Mouse (Mus musculus): ENCODE measurements at regions not wholly inside any gene's neighbourhood (a gene's known extent, or its start where the extent isn't known, plus 50 kb on each side); places are given as distances from the start of the nearest gene placed in this dataset.

DNA sequence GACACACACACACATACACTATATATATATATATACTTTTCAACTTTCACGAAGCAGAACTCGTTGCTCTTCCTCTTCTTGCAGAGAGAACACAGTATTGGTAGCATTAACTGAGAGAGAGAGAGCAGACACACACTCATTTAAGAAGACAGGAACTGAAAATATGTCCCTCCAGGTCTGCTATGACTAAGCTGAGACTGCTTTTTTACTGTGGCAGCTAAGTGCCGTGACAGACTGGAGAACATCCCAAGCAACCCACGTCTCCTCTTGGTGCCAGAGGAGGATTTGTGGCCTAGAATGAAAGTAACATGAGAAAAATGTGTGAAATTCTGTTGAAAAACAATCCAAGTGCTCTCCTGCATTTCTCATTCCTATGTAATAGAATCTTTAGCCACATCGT, 159.9 kb upstream of the Tmco5 start:
- no peaks in the 10 kb centered on the region for H3K27me3 ChIP-seq
- H3K36me3 ChIP-seq, result no peaks in the 10 kb centered on the region
- no peaks in the 10 kb centered on the region for H3K4me1 ChIP-seq (replicated peaks)
- H3K9ac ChIP-seq, result no peak overlapping the region
- 86% methylated on average over 5 of the region's 5 CpGs for WGBS
- no peak overlapping the region for H3K4me2 ChIP-seq
- H3K27ac ChIP-seq (replicated peaks), result no peak overlapping the region
- ATAC-seq (ENCODE audit: low read depth), result no peak
- H3K4me3 ChIP-seq, result no peak overlapping the region
- H3K9me3 ChIP-seq, result no peaks in the 10 kb centered on the region

DNA sequence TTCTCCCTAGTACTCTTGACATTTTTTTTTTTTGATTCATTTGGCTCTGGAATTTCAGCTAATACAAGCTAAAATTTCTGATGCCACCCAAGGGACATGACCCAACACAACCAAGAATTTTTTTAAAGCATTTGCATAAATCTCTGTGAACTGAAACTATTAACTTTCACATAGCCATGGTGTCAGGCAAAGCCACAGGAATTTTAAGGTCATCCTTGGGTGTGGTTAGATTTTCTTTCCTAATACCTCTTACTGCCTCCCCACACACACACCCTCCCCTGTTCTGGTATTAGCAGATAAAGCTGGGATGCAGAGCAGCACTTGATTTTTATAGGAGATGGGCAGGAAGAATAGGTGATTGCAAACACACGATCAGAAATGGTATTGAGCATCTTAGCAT, 150.9 kb upstream of the Tmco5 start:
- ATAC-seq (ENCODE audit: low read depth), result no peak
- Histone ChIP-seq H3K4me1 (replicated peaks) (no peaks in the 10 kb centered on the region), H3K4me2 (no peak overlapping the region), H3K4me3 (no peak overlapping the region), H3K27ac (replicated peaks) (no peak overlapping the region), H3K36me3 (no peaks in the 10 kb centered on the region), H3K9ac (no peak overlapping the region), H3K9me3 (no peaks in the 10 kb centered on the region), H3K27me3 (no peaks in the 10 kb centered on the region)
- 67% methylated on average over 1 of the region's 1 CpGs for WGBS

DNA sequence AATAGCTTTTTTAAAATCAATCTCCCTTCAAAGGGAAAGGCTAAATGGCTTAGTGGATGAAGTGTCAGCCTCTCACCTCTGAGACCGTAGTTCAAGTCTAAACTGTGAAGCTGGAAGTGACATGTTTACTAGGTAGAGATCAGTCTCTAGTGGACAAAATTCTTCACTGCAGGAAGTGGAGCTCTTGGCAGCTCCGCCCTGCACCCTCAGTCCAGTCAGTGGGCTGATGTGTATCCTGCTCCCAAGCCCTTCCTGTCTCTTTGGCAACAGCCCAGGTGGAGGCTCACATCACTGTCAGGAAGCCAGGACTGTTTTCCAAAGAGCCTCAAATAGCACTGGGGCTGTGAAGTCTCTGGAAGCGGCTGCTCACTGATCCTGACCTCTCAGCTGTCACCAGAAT, 142.8 kb upstream of the Tmco5 start:
- Histone ChIP-seq H3K27ac (replicated peaks) (no peak overlapping the region), H3K4me3 (no peak overlapping the region), H3K4me1 (replicated peaks) (no peaks in the 10 kb centered on the region), H3K4me2 (no peak overlapping the region), H3K9me3 (no peaks in the 10 kb centered on the region), H3K9ac (no peak overlapping the region), H3K27me3 (no peaks in the 10 kb centered on the region), H3K36me3 (no peaks in the 10 kb centered on the region)
- no peak for ATAC-seq (ENCODE audit: low read depth)
- WGBS, result 46% methylated on average over 3 of the region's 3 CpGs

DNA sequence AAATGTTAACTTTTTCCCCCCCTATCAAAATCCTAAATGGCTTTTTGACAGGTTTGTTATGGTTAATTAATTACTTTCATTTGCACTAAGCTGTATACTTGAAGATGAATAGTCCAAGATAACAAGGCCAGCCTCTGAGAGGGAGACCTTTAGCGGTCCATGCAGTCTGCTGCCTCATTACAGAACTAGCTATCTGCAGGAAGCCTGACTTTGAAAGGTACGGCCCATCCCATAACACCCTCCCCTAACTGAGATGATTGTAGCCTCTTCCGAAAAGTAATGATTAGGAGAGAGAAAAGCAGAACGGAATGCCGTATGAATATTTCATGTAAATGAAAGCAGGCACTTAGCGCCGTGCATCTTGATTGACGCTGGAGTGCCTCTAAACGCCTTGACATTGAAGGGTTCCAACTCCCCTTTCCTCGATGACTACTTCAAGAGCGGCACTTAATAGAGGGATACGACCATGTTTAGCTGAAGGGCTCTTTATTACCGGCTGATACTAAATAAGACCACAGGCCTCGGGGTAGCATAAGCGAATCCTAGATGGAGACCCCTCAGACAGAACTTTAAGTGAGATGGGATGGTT, 109.9 kb upstream of the Tmco5 start:
- no peak for ATAC-seq (ENCODE audit: low read depth)

DNA sequence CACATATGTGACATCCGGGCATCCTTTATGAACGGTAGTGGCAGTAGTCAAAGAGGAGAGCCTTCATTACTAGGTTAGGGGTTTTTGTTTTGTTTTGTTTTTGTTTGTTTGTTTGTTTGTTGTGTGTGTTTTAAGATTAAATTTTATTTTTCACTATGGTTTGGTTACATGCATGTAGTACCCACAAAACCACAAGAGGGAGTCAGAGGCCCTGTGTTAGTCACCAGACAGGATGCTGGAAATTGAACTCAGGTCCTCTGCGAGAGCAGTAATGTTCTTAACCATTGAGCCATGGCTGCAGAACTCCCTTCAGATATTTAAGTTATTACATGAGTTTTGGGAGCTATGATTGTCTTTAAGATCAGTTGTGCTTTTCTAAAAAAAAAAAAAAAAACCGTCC, 109.3 kb upstream of the Tmco5 start:
- no peak overlapping the region for H3K9ac ChIP-seq
- H3K4me3 ChIP-seq, result no peak overlapping the region
- H3K36me3 ChIP-seq, result no peaks in the 10 kb centered on the region
- H3K4me1 ChIP-seq (replicated peaks), result no peaks in the 10 kb centered on the region
- no peak overlapping the region for H3K4me2 ChIP-seq
- no peaks in the 10 kb centered on the region for H3K9me3 ChIP-seq
- no peaks in the 10 kb centered on the region for H3K27me3 ChIP-seq
- no peak overlapping the region for H3K27ac ChIP-seq (replicated peaks)
- WGBS, result 87% methylated on average over 4 of the region's 4 CpGs
- no peak for ATAC-seq (ENCODE audit: low read depth)

More for the DNA sequence above, 109.9 kb upstream of the Tmco5 start:
- Histone ChIP-seq H3K4me2 (no peak overlapping the region), H3K27me3 (no peaks in the 10 kb centered on the region), H3K9ac (no peak overlapping the region), H3K36me3 (no peaks in the 10 kb centered on the region), H3K4me3 (no peak overlapping the region), H3K9me3 (no peaks in the 10 kb centered on the region), H3K4me1 (replicated peaks) (no peaks in the 10 kb centered on the region), H3K27ac (replicated peaks) (no peak overlapping the region)
- WGBS, result 64% methylated on average over 15 of the region's 15 CpGs

DNA sequence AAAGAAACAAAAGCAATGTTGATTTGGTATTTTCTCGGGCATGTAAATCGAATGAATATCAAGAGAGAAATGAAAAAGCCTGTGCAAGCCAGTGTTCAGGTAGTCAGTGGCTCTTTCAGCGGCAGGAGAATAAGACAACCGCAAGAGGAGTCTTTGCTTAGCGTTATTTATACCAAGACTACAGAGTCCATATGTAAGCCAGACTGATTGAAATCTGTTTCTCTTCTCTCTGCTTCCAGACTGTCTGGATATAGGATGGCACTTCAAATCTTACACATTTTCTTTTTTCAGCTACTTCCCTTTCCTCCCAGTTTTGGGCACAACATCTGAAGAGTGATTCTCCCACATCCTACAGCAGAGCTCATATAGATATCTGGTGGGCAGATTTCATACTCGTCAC, 105.9 kb upstream of the Tmco5 start:
- 89% methylated on average over 6 of the region's 6 CpGs for WGBS
- H3K9ac ChIP-seq, result no peak overlapping the region

DNA sequence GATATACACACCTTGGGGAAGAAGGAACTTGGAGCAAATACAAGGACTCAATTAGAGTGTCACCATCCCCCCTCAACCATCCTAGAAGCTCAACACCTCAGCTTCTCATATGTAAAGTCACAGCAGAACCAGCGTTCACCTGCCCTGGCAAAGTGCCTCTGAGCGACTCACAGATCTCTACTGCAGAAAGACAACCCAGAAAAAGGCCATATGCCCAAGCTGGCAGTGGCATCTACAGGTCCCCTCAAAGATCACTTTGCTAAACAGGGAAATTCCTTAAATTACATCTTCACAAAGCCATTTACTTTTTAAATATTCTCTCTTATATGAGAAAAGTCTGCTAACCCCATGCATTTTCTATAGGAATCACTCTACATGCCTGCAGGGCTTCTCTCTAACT, 78.3 kb upstream of the Tmco5 start:
- H3K4me1 ChIP-seq (replicated peaks), result no peaks in the 10 kb centered on the region
- no peak for ATAC-seq (ENCODE audit: low read depth)
- no peak overlapping the region for H3K9ac ChIP-seq
- H3K9me3 ChIP-seq, result no peaks in the 10 kb centered on the region
- no peak overlapping the region for H3K27ac ChIP-seq (replicated peaks)
- H3K4me3 ChIP-seq, result no peak overlapping the region
- WGBS, result 79% methylated on average over 2 of the region's 2 CpGs
- no peaks in the 10 kb centered on the region for H3K27me3 ChIP-seq
- H3K4me2 ChIP-seq, result no peak overlapping the region
- no peaks in the 10 kb centered on the region for H3K36me3 ChIP-seq

More for the DNA sequence above, 105.9 kb upstream of the Tmco5 start:
- Histone ChIP-seq H3K4me2 (no peak overlapping the region), H3K4me1 (replicated peaks) (no peaks in the 10 kb centered on the region), H3K27me3 (no peaks in the 10 kb centered on the region), H3K36me3 (no peaks in the 10 kb centered on the region), H3K4me3 (no peak overlapping the region), H3K9me3 (no peaks in the 10 kb centered on the region), H3K27ac (replicated peaks) (no peak overlapping the region)
- ATAC-seq (ENCODE audit: low read depth), result no peak

DNA sequence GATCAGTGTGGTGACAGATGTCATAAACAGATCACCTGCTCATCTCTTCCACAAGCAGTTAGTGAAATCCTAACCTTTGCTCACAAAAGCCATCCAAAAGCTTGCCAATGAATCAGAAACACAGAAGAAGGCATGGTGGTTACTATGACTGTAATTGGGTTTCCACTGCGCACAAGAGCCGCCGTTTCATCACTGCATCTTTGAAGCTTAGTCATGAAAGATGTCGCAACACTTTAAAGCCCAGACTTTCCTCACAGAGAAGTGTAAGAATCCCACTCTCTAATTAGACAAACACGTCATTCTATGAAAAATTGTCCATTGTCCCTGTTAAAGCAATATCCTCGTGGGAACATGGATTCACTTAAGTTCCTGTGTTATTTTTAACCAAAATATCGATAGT, 76.9 kb upstream of the Tmco5 start:
- Histone ChIP-seq H3K4me1 (replicated peaks) (no peaks in the 10 kb centered on the region), H3K4me3 (no peak overlapping the region), H3K36me3 (no peaks in the 10 kb centered on the region), H3K9ac (no peak overlapping the region), H3K27ac (replicated peaks) (no peak overlapping the region), H3K27me3 (no peaks in the 10 kb centered on the region), H3K4me2 (no peak overlapping the region), H3K9me3 (no peaks in the 10 kb centered on the region)
- no peak for ATAC-seq (ENCODE audit: low read depth)
- 91% methylated on average over 7 of the region's 7 CpGs for WGBS

DNA sequence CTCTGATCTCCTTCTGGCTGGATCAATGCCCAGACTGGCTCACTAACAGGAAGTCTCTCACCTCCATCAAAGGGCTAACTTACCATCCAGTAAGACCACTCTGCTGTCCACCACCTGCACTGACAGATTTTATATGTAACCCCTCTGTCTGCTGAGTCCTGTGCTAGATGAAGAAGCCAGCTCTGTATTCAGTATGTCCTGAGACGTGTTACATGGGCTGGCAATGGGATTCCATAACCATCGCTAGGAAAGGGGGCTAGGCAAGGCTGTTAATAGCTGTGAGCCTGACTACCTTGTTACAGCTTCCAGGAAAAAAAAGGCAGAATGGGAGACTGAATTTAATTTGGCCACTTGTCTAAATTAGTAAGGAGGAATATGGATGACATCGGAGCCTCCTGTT, 71.3 kb upstream of the Tmco5 start:
- 72% methylated on average over 3 of the region's 3 CpGs for WGBS
- no peak overlapping the region for H3K4me3 ChIP-seq
- ATAC-seq (ENCODE audit: low read depth), result no peak
- no peaks in the 10 kb centered on the region for H3K36me3 ChIP-seq
- no peaks in the 10 kb centered on the region for H3K4me1 ChIP-seq (replicated peaks)
- H3K9me3 ChIP-seq, result no peaks in the 10 kb centered on the region
- no peak overlapping the region for H3K4me2 ChIP-seq
- no peak overlapping the region for H3K27ac ChIP-seq (replicated peaks)
- no peaks in the 10 kb centered on the region for H3K27me3 ChIP-seq
- no peak overlapping the region for H3K9ac ChIP-seq

DNA sequence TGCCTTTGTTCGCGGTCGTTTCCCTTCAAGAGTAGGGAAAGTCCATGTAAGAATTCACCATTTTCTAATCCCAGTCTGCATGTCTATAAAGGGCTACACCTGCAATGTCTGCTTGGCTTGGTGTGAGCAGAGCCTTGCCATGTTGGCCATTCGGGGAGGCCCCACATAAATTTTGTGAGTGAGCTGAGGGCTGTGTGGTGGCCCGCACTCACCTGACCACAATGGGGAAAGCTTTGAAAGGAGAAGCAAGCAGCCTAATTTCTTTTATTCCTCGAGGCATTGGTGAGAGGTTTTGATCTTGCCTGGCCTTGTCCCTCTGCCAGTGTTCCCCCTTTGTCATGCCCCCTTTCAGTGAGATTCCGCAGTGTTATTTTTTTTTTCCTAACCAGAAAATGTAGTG, 70.9 kb upstream of the Tmco5 start:
- Histone ChIP-seq H3K9me3 (no peaks in the 10 kb centered on the region), H3K27ac (replicated peaks) (no peak overlapping the region)

DNA sequence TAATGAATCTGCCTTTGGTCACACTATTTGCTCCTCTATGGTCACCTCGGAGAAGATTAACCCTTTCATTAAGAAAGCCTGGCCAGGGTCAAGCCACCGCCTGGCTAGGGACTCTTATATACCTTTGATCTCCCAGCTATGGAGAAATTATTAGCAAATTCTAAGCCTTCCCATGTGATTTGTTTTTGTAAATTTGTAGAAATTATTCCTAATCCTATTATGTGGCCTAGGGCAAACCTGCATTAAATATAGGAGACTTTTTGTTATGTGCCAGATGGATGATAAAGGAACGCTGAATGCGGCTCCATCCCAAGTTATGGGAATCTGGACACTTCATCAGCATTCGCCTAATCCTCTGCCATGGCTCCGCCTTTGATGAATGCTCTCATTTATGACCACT, 70.4 kb upstream of the Tmco5 start:
- no peak overlapping the region for H3K27ac ChIP-seq (replicated peaks)
- H3K9ac ChIP-seq, result no peak overlapping the region
- WGBS, result 70% methylated on average over 6 of the region's 6 CpGs
- H3K4me1 ChIP-seq (replicated peaks), result peaks cover 1% of the 10 kb centered on the region
- ATAC-seq (ENCODE audit: low read depth), result no peak
- H3K27me3 ChIP-seq, result no peaks in the 10 kb centered on the region
- H3K4me3 ChIP-seq, result no peak overlapping the region
- H3K9me3 ChIP-seq, result no peaks in the 10 kb centered on the region
- no peaks in the 10 kb centered on the region for H3K36me3 ChIP-seq
- no peak overlapping the region for H3K4me2 ChIP-seq

More for the DNA sequence above, 70.9 kb upstream of the Tmco5 start:
- Histone ChIP-seq H3K9ac (no peak overlapping the region), H3K4me3 (no peak overlapping the region), H3K4me1 (replicated peaks) (no peaks in the 10 kb centered on the region; the same call in 1 of the 2 replicates), H3K4me2 (no peak overlapping the region), H3K27me3 (no peaks in the 10 kb centered on the region), H3K36me3 (no peaks in the 10 kb centered on the region)
- no peak for ATAC-seq (ENCODE audit: low read depth)
- WGBS, result 68% methylated on average over 7 of the region's 7 CpGs

DNA sequence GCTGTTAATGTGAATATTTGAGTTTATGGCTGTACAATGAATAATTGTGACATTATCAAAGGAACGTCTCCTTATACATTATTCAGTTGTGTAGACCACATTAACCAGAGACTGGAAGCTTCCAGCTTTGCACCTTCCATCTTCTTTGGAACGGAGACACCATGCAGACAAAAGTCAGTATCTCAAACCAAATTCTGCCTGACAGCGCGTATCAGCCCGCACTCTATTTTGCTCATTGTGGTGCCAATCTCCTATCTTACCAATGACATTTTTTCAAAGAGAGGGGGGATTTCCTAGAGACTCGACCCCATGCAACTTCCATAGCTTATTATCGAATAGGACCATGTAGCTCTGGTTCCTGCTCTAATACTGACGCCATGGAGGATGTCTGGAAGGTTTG, 69.9 kb upstream of the Tmco5 start:
- no peak for ATAC-seq (ENCODE audit: low read depth)
- H3K27ac ChIP-seq (replicated peaks), result no peak overlapping the region
- H3K27me3 ChIP-seq, result no peaks in the 10 kb centered on the region
- no peak overlapping the region for H3K9ac ChIP-seq
- H3K9me3 ChIP-seq, result no peaks in the 10 kb centered on the region
- WGBS, result 86% methylated on average over 8 of the region's 8 CpGs
- H3K4me2 ChIP-seq, result no peak overlapping the region
- H3K36me3 ChIP-seq, result no peaks in the 10 kb centered on the region
- H3K4me1 ChIP-seq (replicated peaks), result peaks cover 6% of the 10 kb centered on the region
- H3K4me3 ChIP-seq, result no peak overlapping the region

DNA sequence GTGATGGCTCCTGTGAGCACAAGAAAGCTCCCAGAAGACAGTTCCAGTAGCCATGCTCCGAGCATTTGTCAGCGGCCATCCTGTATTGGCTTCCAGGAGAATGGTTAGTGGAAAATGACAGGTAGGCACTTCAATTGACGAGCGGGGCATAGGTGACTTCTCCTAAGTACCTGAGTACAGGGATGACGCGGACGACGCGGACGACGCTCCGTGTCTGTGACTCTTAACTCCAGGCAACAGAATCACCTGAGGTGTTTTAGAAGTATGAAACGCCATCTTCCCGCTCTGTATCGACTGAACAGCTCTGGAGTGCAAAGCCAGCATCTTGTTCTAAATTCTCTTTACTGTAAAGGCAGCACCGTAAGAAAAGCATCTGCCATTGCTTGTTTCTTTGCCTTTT, 68.4 kb upstream of the Tmco5 start:
- Histone ChIP-seq H3K4me1 (replicated peaks) (peaks cover 8% of the 10 kb centered on the region), H3K4me3 (no peak overlapping the region), H3K27ac (replicated peaks) (no peak overlapping the region), H3K4me2 (no peak overlapping the region), H3K9ac (no peak overlapping the region), H3K36me3 (no peaks in the 10 kb centered on the region), H3K27me3 (no peaks in the 10 kb centered on the region), H3K9me3 (no peaks in the 10 kb centered on the region)
- 95% methylated on average over 16 of the region's 16 CpGs for WGBS
- no peak for ATAC-seq (ENCODE audit: low read depth)
